Mouse (Mus musculus) embryonic fibroblast, embryonic 13.5 days (primary cell): ENCODE measurements at regions not wholly inside any gene's neighbourhood (a gene's known extent, or its start where the extent isn't known, plus 50 kb on each side); places are given as distances from the start of the nearest gene placed in this dataset.

Experiments
- H3K27ac ChIP-seq: 2 replicates; pipeline ENCODE4 v1.5.1; 2012; ENCODE audit warnings: low read length, control low read depth, inconsistent platforms; ENCODE audit not compliant: insufficient read depth
- H3K4me1 ChIP-seq: 2 replicates; pipeline ENCODE4 v1.6.1; 2011; ENCODE audit warnings: low read length; ENCODE audit not compliant: control insufficient read depth, insufficient read depth
- H3K4me3 ChIP-seq: 2 replicates; pipeline ENCODE4 v1.5.1; 2011; ENCODE audit warnings: mild to moderate bottlenecking, control low read depth, low read length; ENCODE audit not compliant: insufficient read depth
- CTCF ChIP-seq: IDR thresholded peaks from 2 replicates; pipeline ENCODE4 v1.5.1; 2011; ENCODE audit warnings: mild to moderate bottlenecking, control low read depth, low read length, moderate library complexity, borderline replicate concordance; ENCODE audit not compliant: insufficient read depth
- POLR2A ChIP-seq: IDR thresholded peaks from 2 replicates; pipeline ENCODE4 v1.6.1; 2011; ENCODE audit warnings: low read depth, mild to moderate bottlenecking, control low read depth, low read length, moderate library complexity

- Histone ChIP-seq H3K27ac (no peak overlapping the region), H3K4me1 (no peaks in the 10 kb centered on the region)
- no peak for TF ChIP-seq CTCF
- no peak for TF ChIP-seq POLR2A
Observed at GRCm38 (mm10) chr3:18881186-18881585, 747.3 kb downstream of the 1700064H15Rik start.

GRCm38 (mm10) chr3:18892813-18893212, 735.7 kb downstream of the 1700064H15Rik start:
- H3K27ac ChIP-seq: no peak overlapping the region
- H3K4me1 ChIP-seq: no peaks in the 10 kb centered on the region
- TF ChIP-seq CTCF (no peak), POLR2A (no peak)
- H3K4me3 ChIP-seq: no peak overlapping the region

More at GRCm38 (mm10) chr3:18881186-18881585, 747.3 kb downstream of the 1700064H15Rik start:
- H3K4me3 ChIP-seq: no peak overlapping the region

DNA sequence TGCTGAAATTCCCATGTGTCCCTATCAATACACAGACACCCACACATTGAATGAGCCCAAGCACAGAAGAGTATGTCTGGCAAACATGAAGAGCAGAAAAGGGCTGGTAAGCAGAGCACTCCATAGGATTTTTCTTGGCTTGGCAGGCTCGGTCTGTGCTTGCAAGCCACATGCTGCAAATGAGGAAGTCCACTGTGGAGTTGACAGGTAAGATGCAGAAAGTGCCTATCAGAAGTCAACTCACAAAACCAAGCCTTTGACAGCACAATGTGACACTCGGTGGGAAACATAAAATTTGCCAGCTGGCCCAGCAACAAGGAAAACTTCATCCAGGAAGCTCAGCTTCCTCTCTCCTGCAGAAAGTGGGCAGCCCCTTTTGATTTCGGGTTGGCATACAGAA, 722.7 kb downstream of the 1700064H15Rik start:
- no peak overlapping the region for H3K4me3 ChIP-seq
- H3K4me1 ChIP-seq: no peaks in the 10 kb centered on the region
- no peak overlapping the region for H3K27ac ChIP-seq
- TF ChIP-seq CTCF (no peak), POLR2A (no peak)

- TF ChIP-seq POLR2A: no peak
- no peak for TF ChIP-seq CTCF
- no peak overlapping the region for H3K4me3 ChIP-seq
- no peaks in the 10 kb centered on the region for H3K4me1 ChIP-seq
- no peak overlapping the region for H3K27ac ChIP-seq
Observed at GRCm38 (mm10) chr3:18906210-18906609, 722.3 kb downstream of the 1700064H15Rik start.

DNA sequence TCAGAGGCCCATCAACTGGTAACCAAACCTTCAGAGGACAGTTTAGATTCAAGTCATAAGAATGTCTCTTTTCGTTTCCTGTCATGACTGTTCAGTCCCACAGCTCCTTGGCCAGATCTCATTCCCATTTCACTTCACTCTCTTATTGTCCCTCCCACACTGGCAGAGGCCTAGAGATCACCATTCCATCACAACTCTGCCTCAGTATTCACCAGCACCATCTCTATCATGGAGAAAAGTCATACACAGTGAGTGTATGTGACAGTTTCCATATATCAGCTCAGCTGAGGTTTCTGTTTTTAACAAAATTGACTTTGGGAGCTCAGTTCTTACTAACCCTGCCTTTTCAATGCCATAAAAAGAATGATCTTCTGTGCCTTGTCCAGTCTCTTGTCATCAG, 719.7 kb downstream of the 1700064H15Rik start:
- Histone ChIP-seq H3K4me3 (no peak overlapping the region), H3K4me1 (no peaks in the 10 kb centered on the region), H3K27ac (no peak overlapping the region)
- TF ChIP-seq CTCF: no peak
- no peak for TF ChIP-seq POLR2A

- H3K27ac ChIP-seq: no peak overlapping the region
- H3K4me3 ChIP-seq: no peak overlapping the region
- TF ChIP-seq POLR2A (no peak), CTCF (no peak)
- no peaks in the 10 kb centered on the region for H3K4me1 ChIP-seq
Observed at GRCm38 (mm10) chr3:18928401-18929104, 699.9 kb downstream of the 1700064H15Rik start.

DNA sequence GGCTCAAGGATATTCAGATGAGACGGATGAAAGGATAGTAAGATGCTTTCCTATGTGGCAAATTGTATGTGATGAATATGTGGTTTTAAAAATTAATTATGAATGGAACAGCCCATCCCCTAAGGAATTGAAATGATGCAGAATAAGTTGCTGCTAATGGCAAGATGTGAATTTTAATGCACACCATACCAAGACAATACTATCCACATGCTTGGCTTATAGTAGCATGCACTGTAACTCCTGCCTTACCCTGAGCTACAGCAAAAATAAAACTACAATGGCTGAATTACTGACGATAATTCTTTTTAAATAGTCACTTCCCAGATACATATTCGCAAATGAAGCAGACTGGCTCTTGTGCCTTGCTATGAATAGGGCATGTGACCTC, 699.4 kb downstream of the 1700064H15Rik start:
- no peak overlapping the region for H3K4me3 ChIP-seq

DNA sequence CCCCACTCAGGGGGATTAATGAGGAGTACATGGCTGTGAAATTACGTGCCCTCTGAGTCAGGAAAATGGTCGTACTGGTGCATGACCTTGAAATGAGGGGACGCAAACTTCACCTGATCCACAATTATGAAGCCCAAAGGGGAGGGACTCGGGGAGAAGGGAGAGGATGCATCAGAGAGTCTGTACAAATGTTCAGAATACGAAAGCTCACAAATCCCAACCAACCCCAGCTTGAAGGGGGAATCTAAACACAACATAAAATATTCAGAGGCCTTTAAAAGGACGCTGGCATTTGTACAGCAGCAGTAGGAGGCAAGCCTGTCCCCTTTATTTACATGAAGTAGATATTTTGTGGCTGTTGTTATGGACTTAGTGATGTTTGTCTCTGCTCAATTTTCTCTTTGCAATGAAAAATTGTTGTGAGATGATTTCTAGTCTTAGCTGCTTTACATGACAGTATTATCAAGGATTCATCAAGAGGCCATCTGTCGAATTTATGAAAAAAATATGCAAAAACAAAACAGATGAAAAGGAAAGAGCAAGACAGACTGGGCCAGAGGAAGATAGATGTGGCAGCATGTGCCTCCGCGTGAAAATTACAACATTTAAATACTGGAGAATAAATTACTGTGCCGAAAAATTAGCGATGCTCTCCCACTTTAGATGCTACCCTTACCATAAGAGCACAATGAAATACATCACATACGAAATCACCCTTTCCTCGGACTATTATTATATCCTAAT, 695.3 kb downstream of the 1700064H15Rik start:
- no peak for TF ChIP-seq POLR2A
- TF ChIP-seq CTCF: no peak
- no peak overlapping the region for H3K27ac ChIP-seq
- H3K4me1 ChIP-seq: no peaks in the 10 kb centered on the region
- no peak overlapping the region for H3K4me3 ChIP-seq

More for the DNA sequence above, 699.4 kb downstream of the 1700064H15Rik start:
- no peaks in the 10 kb centered on the region for H3K4me1 ChIP-seq
- no peak for TF ChIP-seq CTCF
- no peak for TF ChIP-seq POLR2A
- H3K27ac ChIP-seq: no peak overlapping the region

- H3K27ac ChIP-seq: no peak overlapping the region
- TF ChIP-seq POLR2A (no peak), CTCF (no peak)
Observed at GRCm38 (mm10) chr3:18934891-18935290, 693.6 kb downstream of the 1700064H15Rik start.

More at GRCm38 (mm10) chr3:18934891-18935290, 693.6 kb downstream of the 1700064H15Rik start:
- Histone ChIP-seq H3K4me3 (no peak overlapping the region), H3K4me1 (no peaks in the 10 kb centered on the region)
